Mouse (Mus musculus) heart, embryonic 10.5 days (tissue): ENCODE measurements around the gene Trim47. TPM values are rescaled to one million over a fixed set of nuclear protein-coding genes. Genes with fewer than 3 reads are reported as not detected.
"Not testable (repeated sequence)": the region's sequence is repeated elsewhere in the genome, so short reads cannot be mapped to it uniquely, and the experiment has no call there.

Experiments
- DNase-seq: peaks from one replicate; pipeline ENCODE4 v3.0.0-alpha.2; 2017; ENCODE audit warnings: low spot score
- H3K27ac ChIP-seq: fragments of 300-500 bp; sonication (generic); 2 replicates; pipeline ENCODE4 v1.5.1; 2016; ENCODE audit warnings: mild to moderate bottlenecking
- H3K27me3 ChIP-seq: fragments of 300-500 bp; sonication (generic); 2 replicates; pipeline ENCODE4 v1.6.1; 2016; ENCODE audit warnings: mild to moderate bottlenecking; ENCODE audit not compliant: poor library complexity, insufficient read depth, severe bottlenecking
- H3K36me3 ChIP-seq: fragments of 300-500 bp; sonication (generic); 2 replicates; pipeline ENCODE4 v1.6.1; 2016; ENCODE audit warnings: mild to moderate bottlenecking, moderate library complexity
- H3K4me1 ChIP-seq: fragments of 300-500 bp; sonication (generic); 2 replicates; pipeline ENCODE4 v1.6.1; 2016; ENCODE audit warnings: mild to moderate bottlenecking
- H3K4me3 ChIP-seq: fragments of 300-500 bp; sonication (generic); 2 replicates; pipeline ENCODE4 v1.5.1; 2016; ENCODE audit warnings: mild to moderate bottlenecking, moderate library complexity
- H3K9me3 ChIP-seq: fragments of 300-500 bp; sonication (generic); 2 replicates; pipeline ENCODE4 v1.6.1; 2016; ENCODE audit warnings: mild to moderate bottlenecking, moderate library complexity
- WGBS: fragments of 180-500 bp; shearing (Covaris S2); methylation state at CpG from one replicate; pipeline ENCODE4 v1.1.7; 2016; 5-methylcytosine and 5-hydroxymethylcytosine counted together
- polyA plus RNA-seq: library from polyadenylated mRNA; unstranded; fragments of >200 nt; fragmentation: Nextera tagmentation; extraction: Ambion mirVana; gene quantifications from 2 replicates; pipeline ENCODE4 v1.2.1, GENCODE M21; 2016

Gene Trim47
- polyA plus RNA-seq, 1 experiment from 2014 or later = 25.9 TPM

DNA sequence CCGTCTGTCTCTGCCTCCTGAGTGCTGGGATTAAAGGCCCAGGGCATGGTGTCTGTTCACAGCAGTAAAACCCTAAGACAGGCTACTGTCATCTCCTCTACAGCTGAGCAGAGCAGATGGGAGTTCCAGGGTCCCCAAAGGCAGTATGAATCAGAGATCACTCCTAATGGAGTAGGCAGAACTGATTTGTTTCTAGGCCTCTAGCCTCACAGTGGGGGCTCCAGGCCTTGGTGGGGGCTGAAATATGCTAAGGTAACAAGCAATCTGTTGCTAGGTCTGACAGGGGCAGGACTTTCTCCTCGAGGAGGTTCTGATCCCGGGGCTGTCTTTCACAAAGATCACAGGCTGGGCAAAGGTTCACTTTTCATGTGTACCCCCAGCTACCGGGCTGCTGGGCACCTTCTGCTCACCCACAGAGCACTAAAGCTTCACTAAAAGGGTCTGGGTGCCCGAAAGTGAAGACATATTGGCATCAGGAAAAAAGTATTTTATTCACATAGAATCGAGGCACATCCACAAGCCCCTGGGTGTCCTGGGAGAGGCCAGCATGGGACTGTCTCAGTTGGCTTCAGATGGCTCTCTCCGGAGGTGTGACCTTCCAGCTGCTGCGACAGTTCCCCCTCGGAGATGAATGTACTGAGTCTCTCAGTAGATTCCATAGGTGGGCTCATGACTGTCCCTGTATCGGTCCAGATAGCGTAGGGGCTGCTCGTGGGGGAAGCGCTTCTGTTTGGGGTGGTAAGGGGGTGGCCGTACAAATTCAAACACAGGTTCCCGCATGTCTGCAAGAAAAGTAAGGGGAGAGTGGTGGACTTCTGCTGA lies 4.5 kb upstream of the Trim47 start:
- H3K27ac ChIP-seq = peak overlapping the region; percentile 95
- H3K4me3 ChIP-seq = peak overlapping the region; percentile 74
- H3K36me3 ChIP-seq = peaks cover 57% of the 10 kb centered on the region
- H3K4me1 ChIP-seq = peaks cover 54% of the 10 kb centered on the region
- 80% methylated on average over 15 of the region's 15 CpGs for WGBS
- H3K9me3 ChIP-seq = no peaks in the 10 kb centered on the region
- DNase-seq = no peak
- H3K27me3 ChIP-seq = no peaks in the 10 kb centered on the region

- peak within 1 kb of the TSS; percentile 95 for H3K27ac ChIP-seq
- peaks cover 57% of the 10 kb centered on the region for H3K36me3 ChIP-seq
- H3K27me3 ChIP-seq = no peaks in the 10 kb centered on the region
- H3K9me3 ChIP-seq = no peaks in the 10 kb centered on the region
- peak; percentile 93 for DNase-seq
- peak within 1 kb of the TSS; percentile 74 for H3K4me3 ChIP-seq
- H3K4me1 ChIP-seq = peaks cover 52% of the 10 kb centered on the region
- under 1% methylated on average over 69 of the region's 69 CpGs for WGBS
Observed at GRCm38 (mm10) chr11:116130488-116131205, 3.6 kb upstream of the Trim47 start, which contains the start of gene Trim65. Trim65 (minus strand) TSS chr11:116131128.

- Histone ChIP-seq H3K36me3 (peaks cover 56% of the 10 kb centered on the region), H3K27ac (peak overlapping the region; percentile 95), H3K27me3 (no peaks in the 10 kb centered on the region), H3K4me1 (peaks cover 52% of the 10 kb centered on the region), H3K4me3 (peak overlapping the region; percentile 74), H3K9me3 (no peaks in the 10 kb centered on the region)
- DNase-seq = no peak
- 48% methylated on average over 8 of the region's 8 CpGs for WGBS
Observed at GRCm38 (mm10) chr11:116129993-116130487, 3.0 kb upstream of the Trim47 start.

GRCm38 (mm10) chr11:116129091-116129790 lies 2.2 kb upstream of the Trim47 start:
- Histone ChIP-seq H3K36me3 (peaks cover 49% of the 10 kb centered on the region), H3K9me3 (no peaks in the 10 kb centered on the region), H3K27me3 (no peaks in the 10 kb centered on the region), H3K4me3 (no peak overlapping the region), H3K27ac (peak overlapping the region; percentile 95; the same call in 1 of the 2 replicates), H3K4me1 (peaks cover 52% of the 10 kb centered on the region)
- no peak for DNase-seq
- 75% methylated on average over 9 of the region's 9 CpGs for WGBS

DNA sequence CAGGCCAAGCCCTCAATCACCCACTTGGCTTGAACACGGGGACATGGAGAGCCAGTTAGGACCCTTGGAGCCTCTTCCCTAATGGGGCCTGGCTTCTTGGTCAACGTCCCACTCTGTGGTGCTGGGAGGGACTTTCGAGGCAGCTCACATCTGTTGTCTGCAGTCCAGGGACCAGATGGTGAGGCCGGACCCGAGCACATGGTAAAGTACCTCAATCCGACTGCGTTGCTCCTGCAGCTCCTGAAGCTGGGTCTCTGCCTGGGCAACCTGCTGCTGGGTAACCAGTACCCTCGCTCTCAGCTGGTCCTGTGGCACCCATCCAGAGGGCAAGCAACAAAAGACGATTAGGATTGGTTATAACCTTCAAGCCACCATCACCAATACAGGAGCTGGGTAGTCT lies 976 bp upstream of the Trim47 start:
- no peak for DNase-seq
- Histone ChIP-seq H3K27ac (peak overlapping the region; percentile 84), H3K27me3 (no peaks in the 10 kb centered on the region), H3K4me3 (peak overlapping the region; percentile 39; the same call in 1 of the 2 replicates), H3K9me3 (no peaks in the 10 kb centered on the region), H3K36me3 (peaks cover 49% of the 10 kb centered on the region), H3K4me1 (peaks cover 52% of the 10 kb centered on the region)
- 84% methylated on average over 9 of the region's 9 CpGs for WGBS

DNA sequence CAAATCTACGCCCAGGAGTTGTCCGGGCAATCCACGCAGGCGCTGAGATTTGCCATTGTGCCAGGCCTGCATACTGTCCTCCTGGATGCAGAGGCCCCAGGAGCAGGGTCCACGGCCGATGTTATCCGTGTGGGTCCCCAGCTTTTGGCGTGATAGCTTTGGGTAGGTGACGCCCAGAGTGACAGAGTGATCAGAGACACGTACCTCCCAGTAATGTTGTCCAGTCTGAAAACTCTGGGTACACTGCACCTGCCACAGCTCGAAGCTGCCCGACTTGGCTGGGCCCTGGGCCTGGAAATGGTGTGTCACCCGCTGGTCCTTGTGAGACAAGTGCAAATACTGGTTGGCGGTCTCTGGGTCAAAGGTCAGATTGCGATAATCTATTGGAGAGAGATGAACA lies 749 bp downstream of the Trim47 start:
- Histone ChIP-seq H3K27ac (no peak overlapping the region), H3K9me3 (no peaks in the 10 kb centered on the region), H3K4me3 (no peak overlapping the region), H3K36me3 (peaks cover 45% of the 10 kb centered on the region), H3K4me1 (peaks cover 41% of the 10 kb centered on the region), H3K27me3 (no peaks in the 10 kb centered on the region)
- DNase-seq = no peak
- whole genome bisulfite sequencing = 92% methylated on average over 15 of the region's 15 CpGs

- not testable (repeated sequence) for H3K9me3 ChIP-seq, DNase-seq, H3K27ac ChIP-seq, H3K4me3 ChIP-seq, H3K27me3 ChIP-seq
- H3K4me1 ChIP-seq = peaks cover 10% of the 10 kb centered on the region
- WGBS = 90% methylated on average over 8 of the region's 8 CpGs
- H3K36me3 ChIP-seq = peaks cover 47% of the 10 kb centered on the region
Observed at GRCm38 (mm10) chr11:116121731-116122245, 5.2 kb downstream of the Trim47 start.

DNA sequence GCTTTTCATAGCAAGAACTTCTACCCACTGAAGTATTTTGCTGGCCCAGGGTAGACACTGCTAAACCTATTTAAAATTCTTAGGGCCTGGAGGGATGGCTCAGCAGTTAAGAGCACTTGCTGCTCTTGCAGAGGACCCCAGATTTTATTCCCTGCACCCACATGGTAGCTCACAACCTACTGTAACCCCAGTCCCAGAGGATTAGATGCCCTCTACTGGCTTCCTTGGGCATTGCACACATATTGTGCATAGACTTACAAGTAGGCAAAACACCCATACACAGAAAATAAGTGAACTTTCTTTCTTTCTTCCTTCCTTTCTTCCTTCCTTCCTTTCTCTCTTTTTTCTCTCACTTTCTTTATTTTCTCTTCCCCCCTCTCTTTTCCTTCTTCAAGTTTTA lies 9.2 kb downstream of the Trim47 start:
- Histone ChIP-seq H3K4me3 (no peak overlapping the region), H3K27me3 (no peaks in the 10 kb centered on the region), H3K36me3 (peaks cover 17% of the 10 kb centered on the region), H3K27ac (no peak overlapping the region), H3K9me3 (no peaks in the 10 kb centered on the region), H3K4me1 (0 out of 2 replicates have a peak, but pooled peaks cover 9% of the 10 kb centered on the region)
- DNase-seq = no peak

- Histone ChIP-seq H3K27ac (no peak overlapping the region), H3K4me1 (0 out of 2 replicates have a peak, but pooled peaks cover 9% of the 10 kb centered on the region), H3K27me3 (no peaks in the 10 kb centered on the region; the same call in 1 of the 2 replicates), H3K36me3 (peaks cover 12% of the 10 kb centered on the region), H3K9me3 (no peaks in the 10 kb centered on the region), H3K4me3 (no peak overlapping the region)
- DNase-seq = no peak
- 56% methylated on average over 12 of the region's 12 CpGs for WGBS
Observed at GRCm38 (mm10) chr11:116117241-116117640, 9.8 kb downstream of the Trim47 start.

- WGBS = 80% methylated on average over 19 of the region's 19 CpGs
- peaks cover 43% of the 10 kb centered on the region for H3K4me1 ChIP-seq
- peaks cover 55% of the 10 kb centered on the region for H3K27me3 ChIP-seq
- H3K4me3 ChIP-seq = no peak overlapping the region
- 0 out of 2 replicates have a peak, but pooled peaks cover 2% of the 10 kb centered on the region for H3K36me3 ChIP-seq
- DNase-seq = no peak
- no peaks in the 10 kb centered on the region for H3K9me3 ChIP-seq
- no peak overlapping the region for H3K27ac ChIP-seq
Observed at GRCm38 (mm10) chr11:116111611-116112203, 15.3 kb downstream of the Trim47 start.

- Histone ChIP-seq H3K4me3 (peak overlapping the region; percentile 73), H3K9me3 (no peaks in the 10 kb centered on the region), H3K27me3 (peaks cover 61% of the 10 kb centered on the region), H3K27ac (peak overlapping the region; percentile 88; the same call in 1 of the 2 replicates), H3K36me3 (peaks cover 7% of the 10 kb centered on the region; the same call in 1 of the 2 replicates), H3K4me1 (peaks cover 48% of the 10 kb centered on the region)
- no peak for DNase-seq
- 79% methylated on average over 4 of the region's 4 CpGs for whole genome bisulfite sequencing
Observed at GRCm38 (mm10) chr11:116111067-116111466, 15.9 kb downstream of the Trim47 start.

GRCm38 (mm10) chr11:116110540-116110939 lies 16.5 kb downstream of the Trim47 start:
- 16% methylated on average over 10 of the region's 10 CpGs for WGBS
- Histone ChIP-seq H3K9me3 (no peaks in the 10 kb centered on the region), H3K27ac (peak overlapping the region; percentile 88), H3K4me3 (peak overlapping the region; percentile 73), H3K27me3 (peaks cover 64% of the 10 kb centered on the region), H3K36me3 (peaks cover 11% of the 10 kb centered on the region; the same call in 1 of the 2 replicates), H3K4me1 (peaks cover 53% of the 10 kb centered on the region)
- no peak for DNase-seq
